Mouse (Mus musculus): ENCODE results near the gene Sfxn4.

Gene Sfxn4

DNA sequence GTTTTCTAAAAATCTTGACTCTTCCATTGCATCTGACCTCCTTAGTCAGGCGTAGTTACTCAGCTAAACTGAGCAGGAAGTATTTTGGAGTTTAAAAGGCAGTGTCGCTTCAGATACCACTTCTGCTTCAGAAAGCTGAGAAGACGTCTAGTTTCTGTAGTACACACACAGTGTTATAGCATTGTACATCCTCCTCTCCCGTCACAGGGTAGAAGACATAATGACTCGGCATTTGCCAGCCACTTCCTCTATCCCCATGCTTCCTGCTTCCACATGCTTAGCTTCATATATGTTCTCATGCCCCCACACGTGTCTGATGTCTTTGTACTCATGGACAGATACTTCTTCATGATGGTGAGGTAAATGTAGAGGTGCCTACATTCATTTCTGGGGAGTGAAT is 42.6 kb downstream of the Sfxn4 start:
- DNase-seq = no peak

DNA sequence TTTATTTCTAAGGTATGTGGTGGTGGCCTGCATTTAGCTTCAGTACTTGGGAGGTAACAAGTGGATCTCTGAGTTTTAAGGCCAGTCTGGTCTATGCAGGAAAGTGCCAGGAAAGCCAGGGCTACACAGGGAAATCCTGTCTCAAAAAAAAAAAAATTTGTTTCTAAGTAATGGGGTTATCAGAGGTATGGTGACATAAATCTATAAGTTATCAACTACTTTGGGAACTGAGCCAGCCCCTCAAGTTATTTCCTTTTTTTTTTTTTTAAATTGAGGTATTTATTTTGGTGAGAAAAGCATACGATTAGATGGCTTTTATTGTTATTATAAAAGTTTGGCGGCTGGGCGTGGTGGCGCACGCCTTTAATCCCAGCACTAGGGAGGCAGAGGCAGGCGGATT is 48.1 kb downstream of the Sfxn4 start:
- DNase-seq = no peak

DNA sequence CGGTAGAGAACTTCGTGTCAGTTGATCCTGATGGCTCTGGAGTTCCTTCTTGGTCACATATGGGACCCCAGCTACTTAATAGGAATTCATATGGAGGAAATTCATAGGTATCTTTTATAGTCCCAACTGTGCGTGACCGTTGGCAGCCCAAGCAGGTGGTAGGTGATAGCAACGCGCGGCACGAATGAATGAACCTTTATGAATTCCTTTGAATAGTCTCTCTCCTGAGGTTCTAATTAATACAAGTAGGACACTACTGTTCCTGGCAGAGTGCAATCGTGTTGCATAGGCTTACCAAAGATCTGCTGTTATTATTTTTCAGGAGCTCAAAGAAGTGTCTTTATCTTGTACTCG is 49.3 kb downstream of the Sfxn4 start:
- DNase-seq = no peak

DNA sequence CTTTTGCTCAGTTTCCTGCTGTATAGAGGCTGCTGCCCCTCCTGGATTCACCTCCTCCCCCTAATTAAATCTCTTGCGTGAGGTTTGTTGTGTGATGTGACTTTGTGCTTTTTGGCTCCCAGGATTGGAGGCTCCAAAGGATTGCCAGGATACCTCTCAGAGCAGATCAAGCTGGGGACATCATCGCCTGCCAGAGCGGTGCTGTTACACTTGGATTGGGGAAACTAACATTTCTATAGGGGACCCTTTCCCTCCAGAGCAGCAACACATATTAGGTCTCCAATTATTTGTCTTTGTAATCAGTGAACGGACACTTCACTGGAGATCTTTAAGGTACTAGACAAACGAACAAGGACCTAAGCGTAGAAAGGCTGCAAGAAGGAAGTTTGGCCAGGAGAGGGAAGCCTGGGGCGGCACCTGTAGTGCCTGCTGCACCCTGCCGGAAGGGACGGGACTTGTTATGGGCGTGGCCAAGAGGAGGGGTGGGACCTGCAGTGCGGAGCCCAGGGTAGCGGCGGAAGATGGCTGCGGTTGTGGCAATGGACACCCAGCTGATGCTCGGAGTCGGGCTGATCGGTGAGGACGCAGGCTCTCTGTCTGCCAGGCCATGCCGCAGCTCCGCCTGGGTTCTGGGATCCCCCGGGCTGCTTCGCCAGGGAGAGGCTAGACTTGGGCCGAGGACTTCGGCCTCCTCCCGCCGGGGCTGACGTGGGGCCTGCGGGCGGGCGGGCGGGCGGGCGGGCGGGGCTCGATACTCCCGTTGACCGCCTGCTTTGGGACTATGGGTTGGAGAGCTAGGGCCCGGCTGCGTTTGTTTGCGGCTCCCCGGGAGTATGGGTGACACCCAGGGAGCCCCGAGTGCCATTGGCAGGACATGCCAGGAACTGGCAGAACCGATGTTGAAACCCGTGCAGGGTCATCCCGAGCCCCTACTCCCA is 49.9 kb downstream of the Sfxn4 start, which contains the start of gene Fam45a:
Gene Fam45a, plus strand, starts transcription at position 488 of the 938 bp plus-strand sequence.
- peak; percentile 92 for DNase-seq

DNA sequence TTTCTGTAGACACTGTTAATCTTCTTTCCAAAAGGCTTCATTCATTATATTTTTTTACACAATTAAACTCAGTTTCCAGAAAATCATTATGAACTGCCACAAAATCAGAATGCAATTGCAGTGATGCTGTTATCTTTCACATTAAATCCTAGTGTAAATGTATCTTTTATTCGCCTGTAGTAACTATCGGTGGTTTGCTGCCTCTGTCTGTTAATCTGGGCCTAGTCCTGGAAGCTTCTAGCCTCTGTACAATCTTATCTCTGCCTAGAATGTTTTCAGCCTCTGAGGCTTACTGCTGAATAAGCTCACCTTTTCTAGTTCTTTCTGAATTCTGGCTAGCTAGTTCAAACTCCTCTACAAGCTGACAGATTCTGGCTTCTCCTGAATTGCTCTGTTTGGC is 51.4 kb downstream of the Sfxn4 start:
- no peak for DNase-seq

DNA sequence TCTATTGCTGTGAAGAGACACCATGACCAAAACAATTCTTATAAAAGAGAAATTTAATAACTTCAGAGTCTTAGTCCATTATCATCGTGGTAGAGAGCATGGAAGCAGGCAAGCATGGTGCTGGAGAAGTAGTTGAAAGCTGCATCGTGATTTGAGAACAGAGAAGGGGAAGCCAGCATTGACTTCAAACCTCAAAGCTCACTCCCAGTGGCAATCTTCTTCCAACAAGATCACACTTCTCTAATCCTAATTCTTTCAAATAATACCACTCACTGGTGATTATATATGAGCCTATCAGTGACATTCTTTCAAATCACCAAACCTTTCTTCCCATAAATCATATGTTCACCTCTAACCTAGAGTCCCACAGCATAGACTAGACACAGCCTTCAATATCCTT is 56.4 kb downstream of the Sfxn4 start:
- no peak for DNase-seq

DNA sequence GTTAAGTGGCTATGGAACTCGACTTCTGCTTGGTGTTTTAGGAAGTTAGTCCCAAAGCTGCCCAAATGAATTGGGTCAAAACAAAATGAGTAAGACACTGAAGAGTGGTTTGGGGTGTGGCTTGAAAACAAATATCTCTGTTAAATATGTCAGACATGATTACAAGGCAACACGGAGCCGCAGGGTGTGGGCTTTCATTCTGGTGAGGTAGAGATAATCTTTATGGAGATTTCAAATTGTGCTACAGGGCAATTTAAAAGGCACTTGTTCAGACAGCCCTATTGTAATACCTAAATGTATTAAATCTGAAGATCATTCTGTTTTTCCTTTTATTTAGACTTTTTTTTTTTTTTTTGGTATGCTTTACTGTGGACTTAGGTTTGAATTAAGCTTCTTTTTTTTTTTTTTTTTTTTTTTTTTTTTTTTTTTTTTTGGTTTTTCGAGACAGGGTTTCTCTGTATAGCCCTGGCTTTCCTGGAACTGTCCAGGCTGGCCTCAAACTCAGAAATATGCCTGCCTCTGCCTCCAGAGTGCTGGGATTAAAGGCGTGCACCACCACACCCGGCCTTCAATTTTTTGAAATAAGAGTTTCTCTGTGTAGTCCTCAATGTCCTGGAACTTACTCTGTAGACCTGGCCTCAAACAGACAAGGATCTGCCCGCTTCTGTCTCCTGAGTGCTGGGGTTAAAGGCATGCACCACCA is 61.3 kb downstream of the Sfxn4 start:
- no peak for DNase-seq

DNA sequence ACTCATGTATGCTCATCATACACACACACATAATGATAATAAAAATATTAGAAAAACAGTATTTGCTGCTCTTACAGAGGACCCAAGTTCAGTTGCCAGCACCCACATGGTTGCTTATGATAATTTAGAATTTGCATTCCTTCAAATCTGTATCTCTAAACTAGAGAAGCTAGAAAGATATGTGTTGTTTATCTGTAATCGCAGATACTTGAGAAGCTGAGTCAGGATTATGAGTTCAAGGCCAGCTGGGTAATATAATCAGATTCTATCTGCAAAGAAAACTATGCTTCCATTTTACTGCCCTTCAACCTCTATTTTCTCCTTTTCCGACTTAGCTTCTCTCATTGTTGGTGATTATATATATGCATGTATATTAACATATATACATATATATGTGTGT is 63.9 kb downstream of the Sfxn4 start:
- DNase-seq = no peak

DNA sequence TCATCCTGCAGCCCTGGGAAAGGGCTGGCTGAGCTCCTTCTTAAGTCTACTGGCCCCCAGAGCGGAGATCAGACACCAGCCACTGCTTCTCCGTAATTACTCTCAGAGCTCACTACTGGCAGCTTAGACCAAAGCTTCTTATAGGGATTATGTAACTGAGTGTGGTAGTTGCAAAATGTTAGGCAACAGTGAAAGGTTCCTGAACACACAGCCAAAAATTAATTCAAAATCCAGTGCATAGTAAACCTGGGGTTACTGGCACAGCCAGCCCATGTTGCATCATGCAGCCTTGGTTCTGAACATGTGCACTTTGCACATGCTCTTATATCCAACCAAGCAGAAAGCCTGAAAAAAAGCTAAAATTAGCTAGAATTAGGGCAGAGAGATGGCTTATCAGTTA is 66.0 kb downstream of the Sfxn4 start:
- DNase-seq = peak; percentile 12 to 22

DNA sequence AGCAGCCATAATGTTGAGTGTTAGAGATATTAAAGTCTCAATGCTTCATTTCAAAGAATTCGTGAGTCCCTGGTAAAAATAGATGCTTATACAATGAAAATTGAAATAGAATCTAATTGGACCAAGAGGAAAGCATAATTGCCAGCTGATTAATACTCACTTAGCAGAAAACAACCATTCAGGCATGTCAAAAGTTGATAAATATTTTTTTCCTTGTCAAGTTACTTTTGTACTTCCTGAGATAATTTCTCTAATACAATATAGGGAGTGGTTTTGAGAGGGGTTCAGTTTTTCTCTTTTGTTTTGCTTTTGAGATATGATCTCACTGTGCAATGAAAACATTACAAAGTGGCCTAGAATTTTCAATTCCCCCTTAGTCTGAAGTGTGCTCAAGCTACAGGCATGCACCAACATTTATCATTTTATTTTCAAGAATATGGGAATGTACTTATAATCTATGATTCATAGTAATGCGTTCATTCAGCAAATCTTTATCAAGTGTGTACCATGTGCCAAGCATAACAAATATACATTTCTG is 68.0 kb downstream of the Sfxn4 start:
- DNase-seq = no peak

DNA sequence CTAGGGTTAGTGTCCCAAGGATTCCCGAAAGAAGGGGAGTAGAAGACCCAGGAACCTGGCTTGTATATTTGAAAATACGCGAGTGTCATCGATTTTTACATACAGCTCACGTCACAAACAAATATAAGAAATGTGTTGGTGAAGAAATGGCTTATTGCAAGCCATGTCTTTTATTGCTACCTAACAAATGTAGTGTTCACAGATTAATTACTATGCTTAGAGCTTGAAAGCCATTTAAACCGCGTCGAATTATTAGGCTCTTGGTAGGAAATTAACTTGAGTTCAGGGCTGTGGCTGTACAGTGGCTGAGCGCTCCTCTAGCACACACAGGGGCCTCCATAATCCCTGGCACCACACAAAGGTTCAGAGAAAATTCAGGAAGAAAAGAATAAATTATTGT is 70.1 kb downstream of the Sfxn4 start:
- DNase-seq = no peak

DNA sequence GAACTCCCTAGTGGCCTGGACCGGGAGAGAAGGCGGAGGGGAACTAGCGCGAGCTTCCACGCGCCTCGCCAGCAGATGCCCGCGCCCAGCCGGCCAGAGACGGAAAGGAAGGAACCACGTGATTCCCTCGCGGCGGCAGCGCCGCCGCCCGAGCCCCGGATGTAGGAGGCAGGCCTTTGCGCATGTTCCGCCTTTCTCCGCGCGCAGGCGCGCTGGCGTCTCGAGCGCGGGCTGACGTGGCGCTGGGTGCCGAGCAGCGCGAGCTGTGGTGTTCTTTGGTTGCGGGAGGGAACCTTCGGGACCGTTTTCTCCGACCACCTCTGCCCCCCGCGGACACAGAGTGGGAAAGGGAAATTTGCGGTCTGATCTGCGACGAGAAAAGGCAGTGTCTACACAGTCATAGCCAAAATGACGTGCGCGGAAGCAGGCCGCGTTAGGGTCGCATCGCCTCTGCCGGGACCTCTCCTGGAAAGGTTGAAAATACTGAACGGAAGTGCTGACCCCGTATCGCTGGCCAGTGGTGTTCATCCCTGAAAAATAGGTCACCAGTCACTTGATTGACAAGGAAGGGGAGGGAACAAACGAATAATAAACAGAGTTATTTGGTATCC is 70.6 kb downstream of the Sfxn4 start, which contains the start of gene Eif3a:
Gene Eif3a, minus strand, starts transcription at position 108 of the 611 bp plus-strand sequence.
- peak; percentile 92 to 94 for DNase-seq

DNA sequence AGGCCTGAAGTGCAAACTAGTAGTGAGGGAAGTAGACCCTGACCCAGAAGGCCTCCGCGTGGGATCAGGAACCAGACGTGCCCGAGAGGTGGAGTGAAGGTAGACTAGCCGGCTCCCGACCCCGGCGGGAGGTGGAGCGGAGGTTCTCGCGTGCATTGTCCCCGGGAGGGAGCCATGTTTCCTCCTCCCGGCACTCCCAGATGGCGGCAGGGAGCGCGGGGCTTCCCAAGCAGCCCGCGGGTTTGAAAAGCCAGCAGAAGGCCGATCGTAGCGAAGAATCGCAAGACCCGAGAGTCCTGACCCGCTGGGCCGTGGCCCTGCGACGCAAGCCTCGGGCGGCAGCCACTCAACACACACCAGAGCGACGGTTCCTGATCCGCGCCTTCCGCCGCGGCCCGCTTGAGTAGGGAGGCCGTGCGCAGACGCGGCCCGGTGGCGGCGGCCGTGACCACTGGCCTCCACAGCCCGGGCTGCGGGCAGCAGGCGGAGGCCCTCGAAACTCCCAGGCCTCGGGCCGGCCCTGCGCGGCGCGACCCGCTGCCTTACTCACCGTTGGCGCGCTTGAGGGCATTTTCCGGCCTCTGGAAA is 71.3 kb downstream of the Sfxn4 start:
- DNase-seq = peak; percentile 50 to 58

DNA sequence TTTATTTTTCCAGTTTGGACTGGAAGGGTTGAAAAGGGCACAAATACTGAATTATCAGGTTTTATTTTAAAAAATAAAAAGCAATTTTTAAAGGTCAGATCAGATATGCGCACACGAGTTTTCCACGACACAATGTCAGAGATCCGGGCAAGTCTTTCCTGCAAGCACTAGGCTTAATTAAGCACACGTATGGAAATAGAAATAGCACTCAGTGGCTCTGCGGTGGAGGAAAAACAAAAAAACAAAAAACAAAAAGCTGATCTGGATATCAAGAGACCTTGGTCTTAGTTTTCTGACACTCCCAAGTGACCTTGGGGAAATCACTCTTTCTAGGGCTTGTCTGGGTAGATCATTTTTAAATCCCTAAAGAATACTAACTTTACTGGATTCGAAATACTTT is 71.8 kb downstream of the Sfxn4 start:
- DNase-seq = no peak

DNA sequence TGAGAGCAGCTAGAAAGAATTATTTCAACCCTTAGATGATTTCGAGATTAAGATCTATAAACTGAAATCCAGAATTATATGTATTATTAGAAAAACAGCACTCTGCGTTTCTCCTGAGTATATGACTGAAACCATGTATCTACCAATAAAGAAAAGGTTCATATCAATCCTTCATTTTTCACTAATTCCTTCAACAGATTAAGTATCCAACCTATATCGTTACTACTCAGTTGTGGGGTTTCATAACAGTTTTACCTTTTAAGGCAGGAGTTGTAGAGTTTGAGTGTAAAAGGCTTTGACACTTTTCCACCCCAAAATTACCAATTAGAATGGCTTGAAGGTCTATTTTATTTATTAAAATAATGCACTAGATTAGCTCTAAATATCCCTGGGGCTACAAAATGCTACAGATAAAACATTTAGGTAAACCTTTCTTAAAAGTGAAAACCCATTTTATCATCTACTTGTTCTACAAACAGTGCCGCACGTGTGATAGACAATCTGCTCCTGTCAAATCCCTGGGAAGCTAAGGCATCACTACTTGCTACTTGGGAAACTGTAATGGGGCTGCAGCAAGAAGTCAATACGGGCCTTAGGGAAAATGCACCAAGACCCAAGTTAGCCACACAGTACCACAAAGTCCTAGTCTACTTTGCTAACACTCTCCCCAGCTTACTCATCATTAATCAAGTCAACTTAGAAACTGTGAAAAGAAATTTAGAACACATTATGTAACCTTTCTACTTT is 72.9 kb downstream of the Sfxn4 start:
- no peak for DNase-seq

DNA sequence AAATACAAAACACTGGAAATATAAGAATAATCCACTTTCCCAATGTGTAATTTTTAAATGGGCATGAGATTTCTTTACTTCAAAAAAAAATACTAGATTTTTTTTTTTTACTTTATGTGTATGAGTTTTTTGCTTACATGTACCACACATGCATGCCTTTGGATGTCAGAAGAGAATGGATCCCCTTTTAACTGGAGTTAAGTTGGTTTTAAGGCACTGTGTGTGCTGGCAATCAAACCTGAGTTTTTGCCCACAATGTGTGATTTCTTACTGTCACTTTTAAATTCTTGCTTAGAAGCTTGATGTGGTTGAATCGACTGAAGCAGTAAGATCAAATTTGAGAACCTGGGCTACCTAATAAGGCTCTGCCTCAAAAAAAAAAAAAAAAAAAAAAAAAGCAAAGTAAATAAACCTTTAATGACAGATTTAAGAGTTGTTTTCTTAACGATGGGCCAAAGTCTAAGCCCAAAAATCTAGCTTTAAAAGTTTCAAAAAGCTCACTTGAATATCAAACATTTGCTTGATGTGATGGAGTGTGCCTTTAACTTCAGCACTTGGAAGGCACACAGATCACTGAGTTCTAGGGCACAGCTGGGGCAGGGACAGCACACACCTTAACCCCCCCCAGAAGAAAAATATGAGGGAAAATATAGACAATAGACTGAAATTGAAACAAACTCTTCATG is 73.7 kb downstream of the Sfxn4 start:
- no peak for DNase-seq

Measured in kidney, adult 8-10 months (tissue).